Mouse (Mus musculus) induced T-regulatory cell, adult 2 months (primary cell): Measurements from ENCODE around the gene Insig1.
A peak's percentile ranks its signal among the peaks of the same experiment; 100 is the strongest.

Source experiments
- DNase-seq: peaks from one replicate; pipeline ENCODE4 v3.0.0-alpha.2; 2012; ENCODE audit warnings: low read depth

The Insig1 gene

GRCm38 (mm10) chr5:28065275-28065674, 5.9 kb upstream of the Insig1 start:
- DNase-seq = no peak

DNA sequence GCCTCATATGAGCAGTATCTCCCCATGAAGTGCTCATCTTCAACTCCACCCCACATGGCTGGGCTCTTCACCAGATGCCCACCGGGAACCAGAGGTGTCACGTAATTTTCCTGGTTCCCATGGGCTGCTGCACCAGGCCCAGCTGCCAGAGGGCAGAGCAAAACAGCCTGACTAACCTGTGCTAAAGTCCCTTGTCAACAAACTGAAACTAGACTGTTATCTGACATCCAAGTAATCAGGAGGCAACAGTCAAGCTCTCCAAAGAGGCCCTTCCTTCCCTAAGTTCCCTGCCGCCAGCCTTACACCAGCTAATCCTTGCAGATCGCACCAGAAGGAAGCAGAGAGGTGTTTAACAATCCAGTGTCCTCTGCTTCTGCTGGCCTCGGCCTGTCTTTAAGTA, 4.9 kb upstream of the Insig1 start:
- DNase-seq = no peak

- peak; percentile 63 for DNase-seq
Measured at GRCm38 (mm10) chr5:28070149-28070827, 875 bp upstream of the Insig1 start.

GRCm38 (mm10) chr5:28071456-28072223, 477 bp downstream of the Insig1 start:
- peak; percentile 94 for DNase-seq

DNA sequence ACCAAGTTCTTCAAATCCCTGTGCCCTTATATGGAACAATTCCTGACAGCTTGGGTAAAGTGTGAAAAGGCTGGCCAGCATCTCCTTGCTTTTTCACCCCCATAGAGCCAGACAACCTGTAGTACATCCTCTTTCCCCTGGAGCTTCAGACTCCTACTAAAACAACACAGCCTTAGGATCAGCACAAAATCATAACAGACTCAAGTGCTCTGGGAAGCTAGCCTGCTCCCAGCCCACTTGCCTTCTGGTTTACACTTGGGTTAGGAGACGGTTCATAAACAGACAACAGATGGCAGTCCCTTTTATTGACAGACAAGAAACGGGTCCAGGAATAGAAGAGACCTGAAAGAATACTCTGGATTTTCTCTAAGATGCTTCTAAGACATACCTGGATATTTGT, 8.3 kb downstream of the Insig1 start:
- no peak for DNase-seq

DNA sequence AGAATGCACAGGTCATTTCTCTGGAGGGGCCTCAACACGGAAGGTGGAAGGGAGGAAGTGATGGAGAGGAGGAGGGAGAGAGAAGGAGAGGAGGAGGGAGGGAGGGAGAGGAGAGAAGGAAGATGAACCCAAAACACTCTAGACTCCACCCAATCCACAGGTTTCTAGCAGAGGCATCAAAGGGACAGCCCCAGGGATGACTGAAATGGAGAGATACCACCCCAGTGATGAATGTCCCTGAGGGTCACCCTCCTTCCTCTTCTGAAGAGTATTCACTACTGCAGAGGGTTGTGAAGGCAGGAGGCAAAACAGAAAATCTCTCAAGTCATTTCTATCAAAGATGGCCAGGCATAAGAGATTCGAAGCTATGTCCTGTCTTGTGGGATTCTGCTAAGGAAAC, 10.0 kb downstream of the Insig1 start:
- no peak for DNase-seq

DNA sequence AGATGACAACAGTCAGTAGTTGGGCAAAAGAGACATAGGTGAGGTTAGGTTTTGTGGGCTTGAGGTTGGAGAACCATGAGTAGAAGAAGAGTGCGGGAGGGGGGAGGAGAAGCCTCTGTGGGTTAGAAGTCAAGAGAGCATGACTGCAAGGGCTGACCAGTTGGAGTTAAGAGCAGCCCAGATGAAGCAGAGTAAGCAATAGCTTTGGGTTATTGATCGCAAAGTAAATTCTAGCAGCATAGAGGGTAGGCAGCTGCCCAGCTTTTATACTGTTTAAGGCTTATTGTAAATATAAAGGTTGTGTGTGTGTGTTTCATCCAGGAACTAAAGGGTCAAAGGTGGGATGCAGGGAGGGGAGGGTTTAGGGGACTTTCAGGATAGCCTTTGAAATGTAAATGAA, 10.7 kb downstream of the Insig1 start:
- no peak for DNase-seq

DNA sequence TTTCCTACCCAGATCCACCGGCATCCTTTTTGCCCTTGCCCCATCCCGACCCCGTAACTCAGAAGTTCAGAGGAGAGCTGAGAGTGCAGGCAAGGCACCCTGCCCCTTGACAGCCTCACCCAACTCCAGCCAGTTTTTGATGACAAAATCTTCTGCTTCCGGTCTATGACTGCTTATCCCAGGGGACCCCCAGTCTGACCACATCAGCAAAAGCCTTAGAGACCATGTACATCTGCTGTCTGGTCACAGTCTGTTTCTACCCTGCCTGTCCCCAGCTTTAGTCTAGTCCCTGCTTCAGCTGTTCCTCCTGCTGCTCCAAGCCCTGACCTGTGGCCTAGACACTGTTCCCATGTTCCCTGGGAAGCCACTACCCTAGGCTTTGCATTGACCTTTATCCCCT, 11.1 kb downstream of the Insig1 start:
- no peak for DNase-seq

DNA sequence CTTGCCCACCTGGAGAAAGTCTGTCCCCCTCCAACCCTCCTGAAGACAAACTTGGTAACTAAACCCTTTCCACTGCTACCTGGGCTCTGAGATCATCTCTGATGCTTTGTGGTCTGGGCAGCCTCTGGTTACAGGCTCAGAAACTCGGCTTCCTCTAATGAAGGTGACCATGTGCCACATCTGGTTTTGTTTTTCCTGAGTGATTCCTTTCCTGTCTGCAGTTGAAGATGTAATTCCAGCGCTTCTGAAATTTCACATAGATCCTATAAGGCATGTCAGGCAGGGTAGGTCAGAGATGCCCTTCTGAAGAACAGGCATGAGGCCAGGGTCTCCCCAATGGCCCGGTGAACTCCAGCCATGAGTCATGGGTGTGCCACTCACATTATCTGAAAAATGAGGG, 11.6 kb downstream of the Insig1 start:
- no peak for DNase-seq

- DNase-seq = no peak
Measured at GRCm38 (mm10) chr5:28084743-28085142, 13.6 kb downstream of the Insig1 start.

GRCm38 (mm10) chr5:28090547-28090946, 19.4 kb downstream of the Insig1 start:
- DNase-seq = no peak

- no peak for DNase-seq
Measured at GRCm38 (mm10) chr5:28092327-28092726, 21.2 kb downstream of the Insig1 start.

GRCm38 (mm10) chr5:28093874-28094273, 22.7 kb downstream of the Insig1 start:
- DNase-seq = peak; percentile 82

DNA sequence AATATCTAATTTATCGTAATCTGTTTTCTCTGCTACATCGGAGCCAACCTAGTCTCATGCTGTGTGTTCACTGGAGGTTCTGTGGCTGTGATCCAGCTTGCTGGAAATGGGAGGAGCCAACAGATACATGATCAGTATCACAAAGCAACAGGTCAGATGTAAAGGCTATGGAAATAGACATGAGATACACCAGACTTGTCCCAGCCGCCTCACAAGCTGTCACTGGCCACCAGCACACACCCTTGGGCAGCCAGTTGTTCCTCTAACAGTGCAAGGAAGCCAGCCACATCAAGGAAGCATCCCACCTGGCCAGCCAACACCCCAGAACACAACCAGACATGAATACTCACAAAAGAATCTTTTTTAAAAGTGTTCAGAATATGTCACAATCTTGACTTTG, 23.2 kb downstream of the Insig1 start:
- DNase-seq = no peak

DNA sequence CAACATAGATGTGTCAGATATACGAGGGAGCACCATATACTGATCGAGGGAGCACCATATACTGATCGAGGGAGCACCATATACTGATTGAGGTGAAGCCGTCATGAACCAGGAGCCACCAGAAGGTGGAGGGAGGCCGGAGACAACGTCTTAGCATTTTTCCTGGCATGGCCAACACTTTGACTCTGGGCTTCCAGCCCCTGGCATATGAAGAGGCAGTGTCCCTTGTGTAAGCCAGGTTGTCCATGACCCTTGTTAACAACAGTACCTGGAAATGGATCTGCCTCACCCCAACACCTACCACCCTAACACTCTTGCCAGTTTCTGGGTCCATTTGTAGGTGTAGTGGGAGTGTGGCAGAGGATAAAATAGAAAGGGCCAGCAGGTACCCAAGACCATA, 23.7 kb downstream of the Insig1 start:
- DNase-seq = no peak

DNA sequence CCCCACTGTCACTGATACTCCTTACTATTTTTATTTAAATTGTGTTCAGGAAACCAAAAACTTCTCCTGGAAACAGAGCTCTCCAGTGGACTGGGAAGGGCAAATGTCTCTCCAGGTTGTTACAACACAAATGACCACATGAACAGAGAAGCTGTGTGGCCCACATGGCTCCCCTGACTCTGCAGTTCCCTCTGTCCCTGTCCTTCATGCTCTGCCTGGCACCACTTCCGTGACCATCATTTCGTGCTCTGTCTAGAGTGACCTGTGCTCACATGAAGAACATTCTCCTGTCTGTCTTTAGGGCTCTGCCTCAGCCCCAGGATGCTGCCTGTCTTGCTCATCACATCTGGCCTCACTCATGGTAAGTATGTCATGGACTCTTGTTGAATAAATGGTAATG, 24.5 kb downstream of the Insig1 start:
- DNase-seq = no peak

GRCm38 (mm10) chr5:28106966-28107365, 35.8 kb downstream of the Insig1 start:
- no peak for DNase-seq

- DNase-seq = no peak
Measured at GRCm38 (mm10) chr5:28107974-28108373, 36.8 kb downstream of the Insig1 start.

DNA sequence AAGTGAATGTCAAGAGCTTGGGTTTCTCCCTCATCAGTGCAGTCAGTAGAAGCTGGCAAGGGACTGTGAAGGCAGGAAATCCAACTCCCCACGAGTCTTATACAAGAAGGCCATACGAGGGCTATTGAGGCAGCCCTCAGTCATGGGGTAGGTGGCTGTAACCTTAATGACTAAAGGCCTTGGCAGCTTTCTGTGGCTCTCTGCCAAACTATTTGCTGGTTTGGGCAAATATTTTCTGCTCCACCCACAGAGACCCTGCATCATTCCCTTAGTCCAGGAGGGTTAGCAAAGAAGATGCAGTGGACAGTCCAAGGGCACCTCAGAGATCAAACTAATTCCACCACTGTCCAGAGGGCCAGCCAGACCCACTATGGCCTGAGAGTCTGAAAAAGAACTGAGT, 39.7 kb downstream of the Insig1 start:
- no peak for DNase-seq

DNA sequence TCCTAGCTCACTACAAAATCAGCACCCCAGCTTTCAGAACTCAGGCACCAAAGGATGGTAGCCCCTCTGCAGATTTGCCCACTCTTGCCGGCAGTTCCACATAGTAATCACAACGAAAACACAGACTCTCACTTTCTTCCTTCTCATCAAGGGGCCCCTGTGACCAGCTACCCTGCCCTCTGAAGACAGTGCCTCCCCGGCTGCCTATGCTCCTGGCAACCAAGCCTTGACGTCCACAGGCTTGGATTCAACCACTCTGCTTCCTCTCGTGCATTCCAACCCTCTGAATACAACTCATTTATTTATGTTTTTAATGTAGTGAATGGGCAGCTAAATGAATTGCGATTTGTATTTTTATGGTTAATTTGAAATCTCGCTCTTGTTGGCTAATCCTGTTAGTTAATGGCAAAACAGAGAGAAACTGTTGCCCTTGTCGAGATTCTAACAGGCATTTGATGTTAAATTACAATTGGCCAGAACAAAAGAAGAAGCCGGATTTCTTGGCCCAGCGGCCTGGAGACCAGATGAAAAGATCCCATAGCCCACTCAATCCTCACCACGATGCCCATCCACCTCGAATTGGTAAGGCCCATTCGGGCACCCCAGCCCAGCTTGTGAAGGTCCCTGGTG, 46.2 kb downstream of the Insig1 start:
- no peak for DNase-seq

GRCm38 (mm10) chr5:28117882-28118530, 46.8 kb downstream of the Insig1 start:
- no peak for DNase-seq

DNA sequence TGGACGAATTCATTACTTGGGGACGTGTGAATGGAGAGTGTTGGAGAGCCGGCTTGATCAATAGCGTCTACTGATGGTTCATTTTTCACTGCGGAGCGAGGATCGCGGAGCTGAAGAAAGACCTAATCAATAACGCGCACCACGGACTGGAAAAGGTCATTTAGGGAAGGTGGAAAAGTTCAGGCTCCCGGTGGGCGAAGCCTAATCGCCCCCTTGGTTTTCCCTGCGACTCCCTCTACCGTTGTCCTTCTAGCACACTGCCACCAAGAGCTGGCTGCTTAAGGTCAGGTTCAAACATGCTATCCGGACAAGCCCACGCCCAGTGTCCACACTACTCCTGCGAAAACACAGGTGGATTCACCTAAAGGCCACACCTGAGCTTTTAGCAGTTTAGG, 47.4 kb downstream of the Insig1 start:
- DNase-seq = no peak

DNA sequence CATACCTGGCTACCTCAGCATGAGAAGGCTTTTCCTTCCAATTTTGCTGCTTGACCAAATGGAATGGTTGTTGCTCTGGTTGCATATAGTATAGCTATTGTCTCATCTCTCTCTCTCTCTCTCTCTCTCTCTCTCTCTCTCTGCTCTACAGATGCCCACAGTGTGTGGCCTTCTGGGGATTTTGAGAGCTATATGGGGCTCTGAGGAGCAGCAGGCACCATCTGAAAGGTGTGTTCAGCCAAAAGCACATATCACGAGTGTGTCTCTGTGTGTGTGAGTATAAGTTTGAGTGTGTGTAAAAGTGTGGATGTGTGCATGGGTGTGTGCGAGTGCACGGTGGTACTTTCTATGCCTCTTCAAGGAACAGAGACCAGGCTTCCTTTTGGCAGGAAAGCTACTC, 48.4 kb downstream of the Insig1 start:
- DNase-seq = no peak
